Mouse (Mus musculus): ENCODE measurements around the gene Evi5l.

DNA sequence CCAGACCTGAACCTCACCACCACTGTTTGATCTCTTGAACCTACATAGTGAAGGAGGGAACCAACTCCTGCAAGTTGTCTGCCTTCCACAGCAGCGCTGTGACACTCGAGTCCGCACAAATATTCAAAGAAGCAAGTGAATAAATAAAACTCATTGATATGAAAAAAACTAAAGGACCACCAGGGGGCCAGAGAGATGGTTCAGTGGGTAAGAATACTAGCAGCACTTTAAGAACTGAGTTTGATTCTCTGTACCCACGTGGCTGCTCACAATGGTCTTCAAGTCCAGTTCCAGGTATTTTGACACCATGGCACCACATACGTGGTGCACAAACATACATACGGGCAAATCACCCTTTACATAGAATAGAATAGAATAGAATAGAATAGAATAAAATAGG is 44.7 kb downstream of the Evi5l start:
- TF ChIP-seq POLR2A (IDR thresholded peaks at IDR 0.05; ENCODE audit: insufficient read depth, low read depth, low read length) (no peak), CTCF (IDR thresholded peaks at IDR 0.05; ENCODE audit: insufficient read depth, low read depth, low read length) (no peak)
